Mouse (Mus musculus): Measurements from ENCODE around the gene Olfr157. TPM values are rescaled to one million over a fixed set of nuclear protein-coding genes. Genes with fewer than 3 reads are reported as not detected.

Olfr157 gene
- not detected for polyA plus RNA-seq (2014; fragmentation: Illumina TruSeq; extraction: RNeasy Lipid Tissue Mini Kit (QIAGEN cat#74804); ENCODE audit: low replicate concordance)

DNA sequence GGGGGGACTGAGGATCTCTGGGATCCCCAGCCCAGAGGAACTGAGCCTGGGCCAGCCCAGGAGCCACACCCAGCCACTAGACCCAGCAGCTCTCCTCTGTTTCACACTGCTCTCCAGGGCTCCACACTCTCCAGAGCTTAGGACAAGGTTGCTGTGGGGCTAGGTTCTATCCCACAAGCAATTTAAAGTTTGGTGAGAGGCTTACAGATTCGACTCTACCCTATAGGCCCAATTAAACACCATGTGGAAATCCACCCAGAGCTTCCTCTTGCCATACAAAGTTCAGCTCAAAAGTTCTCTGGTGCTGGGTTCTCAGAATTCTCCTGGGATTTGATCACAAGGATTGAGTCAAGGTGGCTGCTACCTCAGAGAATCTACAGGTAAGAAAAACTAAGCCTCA lies at the start of gene Olfr157:
Gene Olfr157 (minus strand): TSS at position 101 of the 400 bp plus-strand sequence.

DNA sequence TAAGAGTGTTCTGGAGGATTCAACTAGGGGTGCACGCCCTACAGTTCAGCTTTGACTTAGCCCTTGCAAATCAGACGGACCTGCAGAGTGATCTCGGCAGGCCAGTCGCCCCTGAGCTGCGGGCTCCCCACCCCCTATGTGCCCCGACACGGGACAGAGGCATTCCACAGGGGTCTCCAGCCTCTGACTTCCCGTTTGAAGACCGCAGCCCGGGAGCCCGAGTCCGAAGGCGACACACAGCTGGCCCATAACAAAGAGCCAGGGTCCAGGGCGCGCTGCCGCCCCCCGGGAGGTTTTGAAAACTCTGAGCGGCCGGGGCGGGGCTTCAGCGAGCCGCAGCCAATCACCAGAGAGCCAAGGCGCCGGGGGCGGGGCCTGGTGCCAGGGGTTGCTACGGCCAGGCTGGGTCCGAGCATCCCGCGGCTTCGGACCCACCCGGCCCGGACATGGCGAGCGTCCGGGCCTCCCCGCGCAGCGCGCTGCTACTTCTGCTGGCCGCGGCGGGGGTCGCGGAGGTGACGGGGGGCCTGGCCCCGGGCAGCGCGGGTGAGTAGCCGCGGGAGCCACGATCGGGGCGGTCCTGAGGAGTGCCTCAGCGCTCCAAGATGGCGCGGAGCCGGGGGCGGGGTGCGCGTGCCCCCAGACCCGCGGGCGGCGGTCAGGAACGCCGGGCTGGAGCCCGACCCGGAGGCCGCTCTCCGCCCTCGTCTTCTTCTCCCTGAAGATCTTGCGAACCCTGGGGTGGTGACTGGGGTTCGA lies 35.3 kb upstream of the Olfr157 start, which contains the start of gene Reck:
Gene Reck (plus strand): TSS at position 371 of the 759 bp plus-strand sequence.

DNA sequence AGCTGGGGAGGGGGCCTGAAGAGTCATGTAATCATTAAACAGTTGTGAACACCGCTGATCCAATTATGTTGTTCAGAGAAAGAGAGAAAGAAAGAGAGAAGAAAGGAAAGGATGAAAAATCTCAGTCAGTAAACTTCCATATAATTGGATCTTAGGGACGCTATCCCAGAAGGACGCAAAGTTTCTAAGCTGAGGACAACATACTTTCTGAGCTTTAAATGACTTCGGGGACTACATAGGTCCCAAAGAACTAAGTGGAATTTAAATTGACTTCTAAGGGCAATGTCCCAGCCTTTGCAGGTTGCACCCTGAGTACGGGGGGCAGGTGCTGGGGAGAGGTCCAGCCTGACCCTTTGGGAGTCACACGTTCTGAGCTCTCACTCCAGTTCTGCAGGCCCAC lies 11.3 kb upstream of the Olfr157 start, which contains the start of gene Olfr155:
Gene Olfr155 (plus strand): TSS at position 301 of the 400 bp plus-strand sequence.

DNA sequence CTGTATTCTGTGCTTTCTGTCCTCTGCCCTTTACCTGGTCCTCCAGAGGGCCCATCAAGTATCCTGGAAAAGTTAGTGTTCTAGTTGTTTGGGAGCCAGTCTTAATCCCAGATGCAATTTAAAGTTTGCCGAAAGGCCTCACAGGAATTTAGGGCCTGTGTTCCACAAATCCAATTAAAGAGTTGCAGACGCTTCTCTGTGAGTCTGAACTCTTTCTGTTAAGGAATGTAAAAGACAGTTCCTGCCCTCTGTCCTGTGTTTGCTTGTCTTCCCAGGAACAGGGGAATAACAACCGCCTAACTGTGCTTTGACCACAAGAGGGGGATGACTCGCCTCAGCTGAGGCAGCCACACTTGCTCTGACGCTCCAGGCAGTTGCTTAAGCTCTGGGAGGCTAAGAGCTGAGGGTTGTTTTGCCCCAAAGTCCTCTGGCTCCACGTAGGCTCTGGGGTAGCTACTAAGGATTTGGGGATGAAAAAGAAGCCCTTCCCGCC lies 16.1 kb downstream of the Olfr157 start, which contains the start of gene Olfr156:
Gene Olfr156 (minus strand): TSS at position 51 of the 493 bp plus-strand sequence.

Other genes with a start within 250 kb of the Olfr157 start
- gene Npr2, start 208.3 kb downstream of the Olfr157 start, polyA plus RNA-seq (2014; fragmentation: Illumina TruSeq; extraction: RNeasy Lipid Tissue Mini Kit (QIAGEN cat#74804); ENCODE audit: low replicate concordance), result 1.0 TPM
- not detected for gene Spag8, start 186.6 kb downstream of the Olfr157 start, polyA plus RNA-seq (2014; fragmentation: Illumina TruSeq; extraction: RNeasy Lipid Tissue Mini Kit (QIAGEN cat#74804); ENCODE audit: low replicate concordance)
- gene Hint2, start 183.7 kb downstream of the Olfr157 start, polyA plus RNA-seq (2014; fragmentation: Illumina TruSeq; extraction: RNeasy Lipid Tissue Mini Kit (QIAGEN cat#74804); ENCODE audit: low replicate concordance), result 3.7 TPM
- 0.52 TPM for gene Tmem8b, start 171.2 kb downstream of the Olfr157 start, polyA plus RNA-seq (2014; fragmentation: Illumina TruSeq; extraction: RNeasy Lipid Tissue Mini Kit (QIAGEN cat#74804); ENCODE audit: low replicate concordance)
- gene Fam221b, start 171.1 kb downstream of the Olfr157 start, polyA plus RNA-seq (2014; fragmentation: Illumina TruSeq; extraction: RNeasy Lipid Tissue Mini Kit (QIAGEN cat#74804); ENCODE audit: low replicate concordance), result not detected
- gene Olfr70, start 139.4 kb downstream of the Olfr157 start, polyA plus RNA-seq (2014; fragmentation: Illumina TruSeq; extraction: RNeasy Lipid Tissue Mini Kit (QIAGEN cat#74804); ENCODE audit: low replicate concordance), result not detected
- gene Olfr71, start 129.9 kb downstream of the Olfr157 start, polyA plus RNA-seq (2014; fragmentation: Illumina TruSeq; extraction: RNeasy Lipid Tissue Mini Kit (QIAGEN cat#74804); ENCODE audit: low replicate concordance), result not detected
- gene Hrct1, start 113.0 kb downstream of the Olfr157 start, polyA plus RNA-seq (2014; fragmentation: Illumina TruSeq; extraction: RNeasy Lipid Tissue Mini Kit (QIAGEN cat#74804); ENCODE audit: low replicate concordance), result not detected
- gene Spaar, start 110.2 kb downstream of the Olfr157 start, polyA plus RNA-seq (2014; fragmentation: Illumina TruSeq; extraction: RNeasy Lipid Tissue Mini Kit (QIAGEN cat#74804); ENCODE audit: low replicate concordance), result 0.93 TPM
- not detected for gene Olfr159, start 69.2 kb downstream of the Olfr157 start, polyA plus RNA-seq (2014; fragmentation: Illumina TruSeq; extraction: RNeasy Lipid Tissue Mini Kit (QIAGEN cat#74804); ENCODE audit: low replicate concordance)
- gene Olfr156, start 16.3 kb downstream of the Olfr157 start, polyA plus RNA-seq (2014; fragmentation: Illumina TruSeq; extraction: RNeasy Lipid Tissue Mini Kit (QIAGEN cat#74804); ENCODE audit: low replicate concordance), result not detected
- gene Olfr155, start 11.4 kb upstream of the Olfr157 start, polyA plus RNA-seq (2014; fragmentation: Illumina TruSeq; extraction: RNeasy Lipid Tissue Mini Kit (QIAGEN cat#74804); ENCODE audit: low replicate concordance), result not detected
- gene Reck, start 35.3 kb upstream of the Olfr157 start, polyA plus RNA-seq (2014; fragmentation: Illumina TruSeq; extraction: RNeasy Lipid Tissue Mini Kit (QIAGEN cat#74804); ENCODE audit: low replicate concordance), result 3.3 TPM
- gene Glipr2, start 117.2 kb upstream of the Olfr157 start, polyA plus RNA-seq (2014; fragmentation: Illumina TruSeq; extraction: RNeasy Lipid Tissue Mini Kit (QIAGEN cat#74804); ENCODE audit: low replicate concordance), result 13.3 TPM
- not detected for gene Ccin, start 143.3 kb upstream of the Olfr157 start, polyA plus RNA-seq (2014; fragmentation: Illumina TruSeq; extraction: RNeasy Lipid Tissue Mini Kit (QIAGEN cat#74804); ENCODE audit: low replicate concordance)
- gene Clta, start 164.3 kb upstream of the Olfr157 start, polyA plus RNA-seq (2014; fragmentation: Illumina TruSeq; extraction: RNeasy Lipid Tissue Mini Kit (QIAGEN cat#74804); ENCODE audit: low replicate concordance), result 99.3 TPM
- 17.0 TPM for gene Gne, start 244.0 kb upstream of the Olfr157 start, polyA plus RNA-seq (2014; fragmentation: Illumina TruSeq; extraction: RNeasy Lipid Tissue Mini Kit (QIAGEN cat#74804); ENCODE audit: low replicate concordance)